Mouse (Mus musculus) kidney, postnatal 25 days (tissue): Measurements from ENCODE around the gene Ccdc28a.

Source experiments
- DNase-seq, 2 experiments: peaks; one replicate each; pipeline ENCODE4 v3.0.0; 2021; ENCODE audit warnings: mixed read lengths in 2 of 2

Ccdc28a gene

DNA sequence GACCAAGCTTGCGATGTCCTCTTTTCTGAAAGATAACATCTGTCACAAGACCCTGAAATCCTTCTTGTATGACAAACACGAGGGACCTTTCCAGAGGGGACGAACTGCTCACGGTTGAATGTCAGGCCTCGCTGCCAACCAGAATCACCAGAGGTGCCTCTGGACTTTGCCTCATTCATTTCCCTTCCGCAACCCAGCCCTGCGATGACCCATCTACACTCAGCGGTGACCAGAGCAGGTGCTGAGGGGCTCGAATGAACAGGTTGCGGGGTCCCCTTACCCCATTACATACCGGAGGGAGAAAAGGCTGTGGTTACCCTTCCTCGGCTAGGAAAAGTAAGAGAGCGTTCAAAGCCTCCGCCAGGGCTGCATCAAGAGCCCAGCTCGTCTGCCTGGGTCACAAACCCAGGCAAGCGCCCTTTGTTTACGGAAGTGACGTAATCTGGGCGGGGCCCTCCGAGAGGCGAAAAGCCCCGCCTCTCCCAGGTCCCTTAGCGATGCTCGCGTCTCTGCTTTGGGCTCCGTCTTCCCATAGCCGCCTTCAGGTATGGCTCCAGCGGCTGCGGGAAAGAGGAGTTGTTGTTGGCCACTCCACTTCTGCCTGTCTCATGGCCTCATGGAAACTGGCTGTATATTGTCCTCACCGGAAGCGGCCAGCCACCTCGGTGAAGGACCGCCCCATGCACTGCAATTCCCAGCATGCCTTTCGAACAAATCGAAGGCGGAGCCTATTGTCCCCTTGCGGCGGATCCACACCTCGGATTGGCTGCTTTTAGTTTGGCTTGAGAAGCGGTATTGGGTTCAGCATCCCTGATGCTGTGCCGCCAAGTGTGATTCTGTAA, at the start of gene Ccdc28a:
Gene Ccdc28a, minus strand, starts transcription at position 439 of the 842 bp plus-strand sequence.
- peak; percentile 96 to 98 for DNase-seq

- DNase-seq = peak; percentile 38 to 51
Observed at GRCm38 (mm10) chr10:18283991-18284390, 49.2 kb upstream of the Ccdc28a start.

GRCm38 (mm10) chr10:18276090-18276734, 41.4 kb upstream of the Ccdc28a start:
- DNase-seq = no peak

DNA sequence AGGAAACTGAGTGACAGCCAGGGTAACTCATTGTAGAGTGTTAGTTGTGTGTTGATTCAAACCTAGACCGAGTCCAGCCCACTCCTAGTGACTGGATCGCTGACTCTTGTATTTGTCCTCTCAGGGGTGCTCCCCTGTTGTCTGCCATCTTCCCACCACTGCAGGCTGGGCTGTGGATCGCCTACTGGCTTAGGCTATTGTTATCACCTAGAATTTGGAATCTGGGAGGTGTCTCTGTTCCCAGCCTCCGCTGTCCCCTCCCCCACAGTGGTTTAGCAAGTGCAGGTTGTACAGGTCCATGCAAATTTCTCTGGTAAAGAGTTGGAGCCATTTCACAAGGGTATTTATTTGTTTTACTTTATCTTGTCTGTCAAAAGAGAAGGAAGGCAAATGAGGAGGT, 16.5 kb upstream of the Ccdc28a start:
- no peak for DNase-seq

GRCm38 (mm10) chr10:18243614-18244013, 8.8 kb upstream of the Ccdc28a start:
- peak in 1 of 2 experiments; percentile 4 for DNase-seq

GRCm38 (mm10) chr10:18237191-18237590, 2.4 kb upstream of the Ccdc28a start:
- DNase-seq = no peak

DNA sequence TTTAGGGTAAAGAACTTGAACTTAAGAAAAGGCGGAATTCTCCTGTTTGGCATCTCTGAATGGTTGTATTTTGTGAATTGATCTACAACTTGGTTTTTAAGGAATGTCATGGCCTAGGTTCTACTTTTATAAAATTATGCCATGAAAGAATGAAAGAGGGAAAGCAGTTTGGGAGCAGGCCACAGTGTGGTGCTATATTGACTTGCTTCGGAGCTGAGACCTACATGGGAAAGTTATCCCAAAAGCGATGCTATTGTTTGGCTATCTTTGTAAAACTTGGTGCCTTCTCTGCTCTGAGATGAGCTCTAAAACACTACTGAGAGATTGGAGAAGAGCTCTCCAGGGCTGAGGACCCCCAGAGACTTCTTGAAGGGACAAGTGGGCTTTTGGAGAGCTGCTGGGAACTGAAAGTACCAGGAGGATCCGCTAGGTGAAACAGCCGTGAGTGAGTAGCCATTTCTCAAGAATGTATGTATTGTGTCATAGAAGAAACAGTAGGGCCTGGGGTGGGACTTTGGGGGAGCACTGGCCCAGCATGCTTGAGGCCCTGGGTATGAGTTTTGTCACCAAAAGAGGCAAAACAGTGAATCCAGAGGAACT, 1.6 kb upstream of the Ccdc28a start:
- DNase-seq = no peak

- DNase-seq = no peak
Observed at GRCm38 (mm10) chr10:18235402-18235747, 577 bp upstream of the Ccdc28a start.

GRCm38 (mm10) chr10:18233891-18234290, 907 bp downstream of the Ccdc28a start:
- no peak for DNase-seq

DNA sequence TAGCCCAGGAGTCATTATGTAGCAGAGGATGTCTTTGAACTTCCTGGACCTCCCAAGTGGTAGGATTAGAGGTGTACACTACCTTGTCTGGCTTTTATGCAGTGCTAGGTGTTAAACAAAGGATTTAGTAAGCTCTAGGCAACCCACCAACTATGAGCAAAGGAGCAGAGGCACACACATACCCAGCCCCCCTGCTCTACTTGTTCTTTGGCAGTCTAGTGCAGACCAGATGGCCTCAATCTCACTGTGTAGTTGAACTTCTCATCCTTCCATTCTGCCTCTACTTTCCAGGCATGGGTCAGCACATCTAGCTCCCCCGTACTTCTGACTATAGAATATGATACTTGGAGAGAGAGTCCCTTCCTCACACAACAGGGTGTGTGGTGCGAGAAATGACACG, 10.4 kb downstream of the Ccdc28a start:
- DNase-seq = no peak

DNA sequence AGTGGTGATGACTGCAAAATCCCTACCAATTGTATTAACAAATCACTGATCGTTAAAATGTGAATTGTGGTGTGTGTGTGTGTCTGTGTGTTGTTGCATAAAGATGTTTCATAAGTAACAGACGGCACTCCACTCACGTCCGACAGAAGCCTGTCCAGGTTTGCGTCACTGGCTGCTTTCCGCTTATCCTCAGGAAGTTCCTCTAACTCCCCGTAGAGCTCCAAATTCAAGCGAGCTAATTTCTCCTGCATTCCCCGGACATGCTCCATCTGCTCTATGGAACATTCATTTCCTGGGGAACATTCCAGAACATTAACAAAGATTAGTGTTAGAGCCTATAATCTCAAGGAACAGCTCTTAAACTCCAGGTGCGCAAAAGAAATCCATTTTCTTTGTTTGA, 15.4 kb downstream of the Ccdc28a start:
- DNase-seq = no peak

GRCm38 (mm10) chr10:18214124-18214523, 20.7 kb downstream of the Ccdc28a start:
- no peak for DNase-seq

DNA sequence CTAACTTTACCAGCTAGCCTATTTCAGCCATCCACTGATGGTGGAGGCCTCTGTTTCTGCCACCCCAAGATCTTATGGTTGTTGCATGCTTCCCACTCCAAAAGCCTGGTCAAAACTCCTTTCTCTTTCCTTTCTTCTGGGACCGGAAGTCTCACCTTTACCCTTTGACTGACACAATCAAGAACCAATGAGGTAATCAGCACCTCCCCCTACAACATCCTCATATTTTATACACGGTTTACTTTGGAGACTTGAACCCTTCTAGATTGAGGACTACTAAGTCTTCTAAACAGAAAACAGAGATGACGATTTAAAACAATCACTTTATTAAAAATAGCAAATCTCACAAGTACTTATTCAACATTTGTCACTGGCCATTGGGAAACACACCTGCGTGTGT, 21.4 kb downstream of the Ccdc28a start:
- DNase-seq = no peak

GRCm38 (mm10) chr10:18210726-18211125, 24.1 kb downstream of the Ccdc28a start, which contains the start of gene Ect2l:
Gene Ect2l (minus strand): TSS chr10:18210890.
- DNase-seq = peak; percentile 40 to 73

DNA sequence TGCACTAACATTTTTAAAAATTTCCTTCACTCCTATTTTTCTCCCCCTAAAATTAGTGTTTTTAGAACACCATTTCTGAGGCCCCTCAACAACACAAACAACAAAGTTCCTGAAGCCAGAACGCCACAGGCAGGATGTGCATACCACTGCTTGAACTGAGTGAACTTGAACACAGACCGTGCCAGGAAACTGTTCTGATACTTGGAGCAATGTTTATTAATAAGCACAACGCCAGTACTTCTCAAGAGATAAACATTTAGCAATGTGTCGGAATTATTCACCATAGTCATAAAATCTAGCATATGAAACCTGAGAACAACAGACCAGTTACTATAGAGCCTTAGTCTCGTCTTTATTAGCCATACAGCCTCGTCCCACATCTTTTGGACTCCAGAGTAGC, 24.7 kb downstream of the Ccdc28a start:
- no peak for DNase-seq

DNA sequence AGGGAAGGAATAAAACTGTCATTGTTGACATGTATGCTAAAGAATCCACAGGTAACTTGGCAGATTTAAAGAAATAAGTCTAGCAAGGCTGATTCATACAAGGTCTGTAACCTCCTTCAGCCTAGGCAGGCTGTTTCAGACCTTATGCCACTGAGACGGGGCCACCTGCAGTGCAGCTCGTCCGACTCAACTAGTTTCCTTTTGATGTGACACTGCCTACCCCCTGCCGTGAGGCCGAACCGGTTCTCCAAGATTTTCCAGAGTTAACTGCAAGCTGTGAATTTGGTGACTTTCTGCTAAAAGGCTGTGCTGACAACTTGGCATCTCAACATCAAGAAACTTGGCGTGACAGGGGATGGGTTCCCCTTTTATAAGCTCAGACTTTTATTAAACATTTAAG, 30.7 kb downstream of the Ccdc28a start:
- peak in 1 of 2 experiments; percentile 53 for DNase-seq

- no peak for DNase-seq
Observed at GRCm38 (mm10) chr10:18202401-18202800, 32.4 kb downstream of the Ccdc28a start.

- DNase-seq = no peak
Observed at GRCm38 (mm10) chr10:18200656-18201055, 34.1 kb downstream of the Ccdc28a start.

DNA sequence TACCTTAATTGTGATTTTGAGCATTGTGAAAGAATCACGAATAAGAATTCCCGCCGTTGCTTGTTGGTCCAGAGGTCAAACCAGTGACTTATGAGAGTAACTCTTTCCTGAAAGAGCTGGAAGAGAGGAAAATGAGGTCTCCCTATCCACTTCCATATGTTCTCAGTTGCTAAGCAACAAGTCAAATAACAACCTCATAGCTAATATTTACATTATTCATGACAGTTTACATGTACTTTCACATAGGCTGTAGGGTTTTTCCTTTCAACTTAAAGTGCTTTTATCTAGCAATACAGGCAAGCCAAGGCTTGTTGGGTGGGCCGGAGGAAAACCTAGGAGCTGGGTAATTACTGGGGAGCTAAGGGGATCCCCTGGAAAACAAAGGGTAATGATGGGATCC, 34.9 kb downstream of the Ccdc28a start:
- no peak for DNase-seq

DNA sequence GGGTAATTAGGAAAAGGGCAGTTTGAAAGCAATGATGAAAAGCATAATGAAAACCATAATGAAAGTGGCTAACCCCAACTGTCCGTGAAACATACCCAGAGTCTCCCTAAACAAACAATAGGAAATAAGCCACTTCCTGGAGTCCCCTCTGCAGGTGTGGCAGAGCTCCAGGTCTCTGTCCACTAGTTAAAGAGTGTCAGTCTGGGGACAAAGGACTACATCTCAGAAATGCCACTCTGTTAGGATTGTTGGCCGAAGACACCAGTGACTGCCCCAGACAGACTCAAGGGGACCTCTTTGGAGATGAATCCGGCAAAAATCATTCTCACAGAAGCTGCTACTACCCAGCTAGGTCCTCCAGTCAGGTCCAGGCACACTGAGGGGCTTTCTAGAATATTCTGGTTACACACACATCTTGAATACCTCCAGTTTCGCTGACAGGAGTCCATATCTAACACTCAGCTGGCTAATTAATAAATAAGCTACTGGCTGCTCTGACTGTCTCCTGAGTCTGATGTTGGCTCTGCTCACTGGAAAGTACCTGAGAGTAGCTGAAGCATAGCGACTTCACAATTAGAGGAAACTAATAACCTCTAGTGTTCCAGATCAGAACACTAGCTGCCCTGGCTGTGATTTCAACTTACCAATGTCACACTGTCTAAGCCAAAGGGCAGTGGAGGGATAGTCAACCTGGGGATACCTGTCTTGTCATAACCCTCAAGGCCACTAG, 36.3 kb downstream of the Ccdc28a start:
- peak in 1 of 2 experiments; percentile 22 for DNase-seq

GRCm38 (mm10) chr10:18197206-18197979, 37.4 kb downstream of the Ccdc28a start:
- peak; percentile 49 to 90 for DNase-seq

DNA sequence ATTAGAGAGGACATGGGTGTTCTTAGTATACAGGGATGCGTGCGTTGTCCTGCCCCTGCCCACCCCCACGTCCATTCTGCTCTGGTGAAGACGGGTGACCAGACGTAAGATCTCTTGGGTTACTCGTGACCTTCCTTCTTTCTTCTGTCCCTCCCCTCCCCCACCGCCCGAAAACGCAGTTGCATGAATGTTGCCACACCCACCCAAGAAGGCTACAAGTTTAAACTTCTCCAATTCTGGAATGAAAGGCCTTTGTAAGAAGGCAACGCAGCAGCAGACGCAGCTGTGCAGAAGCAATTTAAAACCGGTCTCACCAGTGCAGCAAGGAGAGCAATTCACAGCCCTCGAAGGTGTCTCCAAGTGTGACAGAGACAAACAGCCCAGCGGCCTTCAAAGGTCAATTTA, 40.1 kb downstream of the Ccdc28a start:
- peak; percentile 6 to 46 for DNase-seq
